Mouse (Mus musculus) forebrain, embryonic 16.5 days (tissue): Measurements from ENCODE around the gene Ksr1. TPM values are rescaled to one million over a fixed set of nuclear protein-coding genes. Genes with fewer than 3 reads are reported as not detected.
"Not testable (repeated sequence)": the region's sequence is repeated elsewhere in the genome, so short reads cannot be mapped to it uniquely, and the experiment has no call there.

Source experiments
- ATAC-seq: fragments of 200-750 bp; cut with Nextera tagmentation; 2 replicates; pipeline ENCODE4 v1.8.0; 2017; ENCODE audit warnings: mild to moderate bottlenecking, moderate library complexity
- H3K27ac ChIP-seq: fragments of 300-500 bp; sonication (generic); 2 replicates; pipeline ENCODE4 v1.5.1; 2014; ENCODE audit warnings: low read length, control low read depth
- H3K27me3 ChIP-seq: fragments of 300-500 bp; sonication (generic); replicated peaks from 2 replicates; pipeline ENCODE4 v1.6.1; 2014; ENCODE audit warnings: low read length; ENCODE audit not compliant: control insufficient read depth, insufficient read depth
- H3K36me3 ChIP-seq: fragments of 300-500 bp; sonication (generic); 2 replicates; pipeline ENCODE4 v1.6.1; 2014; ENCODE audit not compliant: control insufficient read depth, insufficient read depth
- H3K4me1 ChIP-seq: fragments of 300-500 bp; sonication (generic); replicated peaks from 2 replicates; pipeline ENCODE4 v1.6.1; 2014; ENCODE audit warnings: low read length; ENCODE audit not compliant: control insufficient read depth, insufficient read depth
- H3K4me2 ChIP-seq: fragments of 300-500 bp; sonication (generic); 2 replicates; pipeline ENCODE4 v1.6.1; 2014; ENCODE audit warnings: mild to moderate bottlenecking, low read length, control low read depth
- H3K4me3 ChIP-seq: fragments of 300-500 bp; sonication (generic); replicated peaks from 2 replicates; pipeline ENCODE4 v1.5.1; 2014; ENCODE audit warnings: mild to moderate bottlenecking, low read length, control low read depth
- H3K9ac ChIP-seq: fragments of 300-500 bp; sonication (generic); replicated peaks from 2 replicates; pipeline ENCODE4 v1.6.1; 2014; ENCODE audit warnings: low read depth, low read length, control low read depth
- H3K9me3 ChIP-seq: fragments of 300-500 bp; sonication (generic); 2 replicates; pipeline ENCODE4 v1.6.1; 2016; ENCODE audit warnings: low read length; ENCODE audit not compliant: control insufficient read depth
- WGBS: fragments of 180-500 bp; shearing (Covaris S2); extraction: QIAGEN DNeasy Blood & Tissue Kit; methylation state at CpG from one replicate; pipeline ENCODE4 v1.1.7; 2014; 5-methylcytosine and 5-hydroxymethylcytosine counted together
- polyA plus RNA-seq: library from polyadenylated mRNA; unstranded; fragments of >200 nt; fragmentation: Nextera tagmentation; extraction: Ambion mirVana; gene quantifications from 2 replicates; pipeline ENCODE4 v1.2.1, GENCODE M21; 2015

The Ksr1 gene
- polyA plus RNA-seq, 1 experiment from 2014 or later = 5.1 TPM

GRCm38 (mm10) chr11:79003769-79004638, 142.2 kb downstream of the Ksr1 start:
- Histone ChIP-seq H3K27me3 (no peaks in the 10 kb centered on the region), H3K36me3 (no peaks in the 10 kb centered on the region), H3K27ac (no peak overlapping the region), H3K9me3 (no peaks in the 10 kb centered on the region), H3K9ac (no peak overlapping the region), H3K4me3 (no peak overlapping the region), H3K4me2 (no peak overlapping the region), H3K4me1 (no peaks in the 10 kb centered on the region)
- 88% methylated on average over 10 of the region's 10 CpGs for WGBS
- ATAC-seq = no peak

GRCm38 (mm10) chr11:79003053-79003768, 143.0 kb downstream of the Ksr1 start:
- WGBS = 88% methylated on average over 11 of the region's 11 CpGs
- Histone ChIP-seq H3K4me3 (no peak overlapping the region), H3K27me3 (no peaks in the 10 kb centered on the region), H3K36me3 (no peaks in the 10 kb centered on the region), H3K4me1 (no peaks in the 10 kb centered on the region), H3K27ac (no peak overlapping the region), H3K9me3 (no peaks in the 10 kb centered on the region), H3K9ac (no peak overlapping the region), H3K4me2 (no peak overlapping the region)
- ATAC-seq = no peak

GRCm38 (mm10) chr11:79002551-79002951, 143.7 kb downstream of the Ksr1 start:
- H3K36me3 ChIP-seq = no peaks in the 10 kb centered on the region
- H3K27ac ChIP-seq = no peak overlapping the region
- H3K4me3 ChIP-seq = no peak overlapping the region
- 83% methylated on average over 5 of the region's 5 CpGs for WGBS
- no peaks in the 10 kb centered on the region for H3K4me1 ChIP-seq
- no peak overlapping the region for H3K4me2 ChIP-seq
- no peak overlapping the region for H3K9ac ChIP-seq
- H3K27me3 ChIP-seq = no peaks in the 10 kb centered on the region
- ATAC-seq = no peak
- no peaks in the 10 kb centered on the region for H3K9me3 ChIP-seq

GRCm38 (mm10) chr11:79001871-79002270, 144.3 kb downstream of the Ksr1 start:
- Histone ChIP-seq H3K27ac (no peak overlapping the region), H3K9ac (no peak overlapping the region), H3K4me3 (no peak overlapping the region), H3K4me1 (no peaks in the 10 kb centered on the region), H3K36me3 (no peaks in the 10 kb centered on the region), H3K4me2 (no peak overlapping the region), H3K27me3 (no peaks in the 10 kb centered on the region), H3K9me3 (no peaks in the 10 kb centered on the region)
- 88% methylated on average over 4 of the region's 4 CpGs for WGBS
- ATAC-seq = no peak

GRCm38 (mm10) chr11:78999118-78999517, 147.1 kb downstream of the Ksr1 start:
- no peaks in the 10 kb centered on the region for H3K27me3 ChIP-seq
- H3K27ac ChIP-seq = no peak overlapping the region
- H3K9ac ChIP-seq = no peak overlapping the region
- no peaks in the 10 kb centered on the region for H3K36me3 ChIP-seq
- H3K4me2 ChIP-seq = no peak overlapping the region
- H3K4me1 ChIP-seq = no peaks in the 10 kb centered on the region
- 24% methylated on average over 6 of the region's 6 CpGs for WGBS
- ATAC-seq = no peak
- no peak overlapping the region for H3K4me3 ChIP-seq
- no peaks in the 10 kb centered on the region for H3K9me3 ChIP-seq

GRCm38 (mm10) chr11:78990875-78991543, 155.2 kb downstream of the Ksr1 start:
- H3K4me3 ChIP-seq, H3K4me2 ChIP-seq: not testable (repeated sequence)
- WGBS = 81% methylated on average over 5 of the region's 5 CpGs

GRCm38 (mm10) chr11:78990096-78990495, 156.1 kb downstream of the Ksr1 start:
- ATAC-seq = no peak
- H3K36me3 ChIP-seq = no peaks in the 10 kb centered on the region
- no peaks in the 10 kb centered on the region for H3K4me1 ChIP-seq
- 97% methylated on average over 9 of the region's 9 CpGs for WGBS
- no peak overlapping the region for H3K4me2 ChIP-seq
- H3K9me3 ChIP-seq = no peaks in the 10 kb centered on the region
- no peaks in the 10 kb centered on the region for H3K27me3 ChIP-seq
- H3K4me3 ChIP-seq = no peak overlapping the region
- H3K27ac ChIP-seq = no peak overlapping the region
- H3K9ac ChIP-seq = no peak overlapping the region

More at GRCm38 (mm10) chr11:78990875-78991543, 155.2 kb downstream of the Ksr1 start:
- H3K9me3 ChIP-seq, H3K9ac ChIP-seq, H3K27me3 ChIP-seq, H3K36me3 ChIP-seq, ATAC-seq, H3K4me1 ChIP-seq, H3K27ac ChIP-seq: not testable (repeated sequence)

- ATAC-seq, H3K27me3 ChIP-seq, H3K4me3 ChIP-seq, H3K4me1 ChIP-seq, H3K9ac ChIP-seq, H3K36me3 ChIP-seq, H3K4me2 ChIP-seq, H3K9me3 ChIP-seq, H3K27ac ChIP-seq: not testable (repeated sequence)
- WGBS = 93% methylated on average over 11 of the region's 11 CpGs
These were observed 157.0 kb downstream of the Ksr1 start for GRCm38 (mm10) chr11:78989206-78989605.

- Histone ChIP-seq H3K9ac (no peak overlapping the region), H3K36me3 (no peaks in the 10 kb centered on the region), H3K27me3 (no peaks in the 10 kb centered on the region), H3K4me1 (no peaks in the 10 kb centered on the region), H3K9me3 (no peaks in the 10 kb centered on the region), H3K4me3 (no peak overlapping the region), H3K4me2 (no peak overlapping the region), H3K27ac (no peak overlapping the region)
- no peak for ATAC-seq
- WGBS = 95% methylated on average over 10 of the region's 10 CpGs
These were observed 159.8 kb downstream of the Ksr1 start for GRCm38 (mm10) chr11:78986311-78987002.
